Mouse (Mus musculus): ENCODE measurements around the gene Tsx. TPM values are rescaled to one million over a fixed set of nuclear protein-coding genes. Genes with fewer than 3 reads are reported as not detected.

Gene Tsx
- not detected in 2 replicates for polyA plus RNA-seq (2014; fragmentation: Nextera tagmentation; extraction: Ambion mirVana)

DNA sequence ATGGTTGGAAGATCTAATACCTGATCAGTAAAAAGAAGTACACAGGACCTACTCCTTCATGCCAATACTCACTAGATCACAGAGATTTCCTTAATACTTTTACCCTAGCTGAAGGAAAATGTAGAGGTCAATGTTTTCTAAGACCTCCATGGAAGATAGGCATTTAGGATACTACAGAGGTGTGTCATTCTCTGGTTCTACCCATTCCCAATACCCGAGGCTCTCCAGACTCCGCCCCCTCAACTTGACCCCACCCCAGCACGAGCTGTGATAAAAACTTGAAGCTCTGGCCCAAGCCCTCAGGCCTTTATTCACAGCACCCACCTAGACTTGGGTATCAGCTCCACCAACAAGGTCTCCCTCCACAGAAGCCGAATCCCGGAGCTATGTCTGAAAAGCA is at the start of gene Tsx:
Tsx (plus strand) TSS at position 301 of the 400 bp plus-strand sequence.
- WGBS, result 77% methylated on average over 5 of the region's 5 CpGs
- no peaks in the 10 kb centered on the region for H3K9me3 ChIP-seq (ENCODE audit: control insufficient read depth, low read length)
- no peaks in the 10 kb centered on the region for H3K4me1 ChIP-seq (ENCODE audit: control insufficient read depth in 2 of 2, insufficient read depth in 2 of 2, low read length in 2 of 2)
- no peak within 1 kb of the TSS for H3K4me2 ChIP-seq (ENCODE audit: low read length)
- no peak for ATAC-seq (ENCODE audit: insufficient number of reproducible peaks, insufficient read depth, low FRiP score, low read depth)
- H3K9ac ChIP-seq (ENCODE audit: low read length), result no peak within 1 kb of the TSS
- H3K4me3 ChIP-seq (ENCODE audit: control insufficient read depth in 1 of 2, insufficient read depth in 1 of 2, low read depth in 1 of 2, low read length in 2 of 2), result no peak within 1 kb of the TSS
- H3K27ac ChIP-seq (replicated peaks in 1 of 2; ENCODE audit: control insufficient read depth in 1 of 2, insufficient read depth in 1 of 2, low read depth in 2 of 2, low read length in 2 of 2), result no peak within 1 kb of the TSS
- peaks cover 43% of the 10 kb centered on the region for H3K27me3 ChIP-seq (ENCODE audit: control insufficient read depth, insufficient read depth, low read length)
- H3K36me3 ChIP-seq (ENCODE audit: control insufficient read depth, insufficient read depth, low read length), result no peaks in the 10 kb centered on the region

DNA sequence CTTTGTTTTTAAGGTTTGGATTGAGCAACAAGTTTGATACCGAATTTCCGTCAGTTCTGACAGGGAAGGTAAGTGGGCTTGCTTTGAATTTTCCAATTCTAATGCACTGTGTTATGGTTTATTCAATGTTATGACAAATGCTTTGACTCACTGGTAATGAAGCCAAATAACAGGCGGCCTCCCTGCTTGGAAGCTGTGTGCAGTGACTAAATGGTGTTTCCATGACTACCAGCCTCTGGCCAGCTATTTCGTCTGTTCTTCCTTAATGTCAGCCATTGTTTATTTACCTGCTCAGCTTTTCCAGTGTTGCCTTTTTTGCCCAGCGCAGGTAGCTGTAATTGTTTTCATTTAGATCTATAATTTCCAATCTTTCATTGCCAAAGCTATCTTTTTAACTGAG is 48.1 kb upstream of the Tsx start:
- WGBS, result 63% methylated on average over 5 of the region's 5 CpGs
- Histone ChIP-seq H3K27ac (replicated peaks in 1 of 2; ENCODE audit: control insufficient read depth in 1 of 2, insufficient read depth in 1 of 2, low read depth in 2 of 2, low read length in 2 of 2) (no peak overlapping the region), H3K36me3 (ENCODE audit: control insufficient read depth, insufficient read depth, low read length) (no peaks in the 10 kb centered on the region), H3K27me3 (ENCODE audit: control insufficient read depth, insufficient read depth, low read length) (peaks cover 17% of the 10 kb centered on the region), H3K4me2 (ENCODE audit: low read length) (no peak overlapping the region), H3K9me3 (ENCODE audit: control insufficient read depth, low read length) (no peaks in the 10 kb centered on the region), H3K9ac (ENCODE audit: low read length) (no peak overlapping the region), H3K4me1 (ENCODE audit: control insufficient read depth in 2 of 2, insufficient read depth in 2 of 2, low read length in 2 of 2) (no peaks in the 10 kb centered on the region), H3K4me3 (ENCODE audit: control insufficient read depth in 1 of 2, insufficient read depth in 1 of 2, low read depth in 1 of 2, low read length in 2 of 2) (no peak overlapping the region)
- ATAC-seq (ENCODE audit: insufficient number of reproducible peaks, insufficient read depth, low FRiP score, low read depth), result no peak

GRCm38 (mm10) chrX:103368650-103369049 is 45.6 kb upstream of the Tsx start:
- H3K9me3 ChIP-seq (ENCODE audit: control insufficient read depth, low read length), result no peaks in the 10 kb centered on the region

GRCm38 (mm10) chrX:103371221-103371620 is 43.0 kb upstream of the Tsx start:
- no peak overlapping the region for H3K9ac ChIP-seq (ENCODE audit: low read length)
- no peak overlapping the region for H3K4me3 ChIP-seq (ENCODE audit: control insufficient read depth in 1 of 2, insufficient read depth in 1 of 2, low read depth in 1 of 2, low read length in 2 of 2)
- H3K36me3 ChIP-seq (ENCODE audit: control insufficient read depth, insufficient read depth, low read length), result no peaks in the 10 kb centered on the region
- ATAC-seq (ENCODE audit: insufficient number of reproducible peaks, insufficient read depth, low FRiP score, low read depth), result no peak
- H3K4me2 ChIP-seq (ENCODE audit: low read length), result no peak overlapping the region
- WGBS, result 68% methylated on average over 2 of the region's 2 CpGs
- H3K4me1 ChIP-seq (ENCODE audit: control insufficient read depth in 2 of 2, insufficient read depth in 2 of 2, low read length in 2 of 2), result no peaks in the 10 kb centered on the region
- peaks cover 20% of the 10 kb centered on the region for H3K27me3 ChIP-seq (ENCODE audit: control insufficient read depth, insufficient read depth, low read length)
- H3K9me3 ChIP-seq (ENCODE audit: control insufficient read depth, low read length), result no peaks in the 10 kb centered on the region
- H3K27ac ChIP-seq (replicated peaks in 1 of 2; ENCODE audit: control insufficient read depth in 1 of 2, insufficient read depth in 1 of 2, low read depth in 2 of 2, low read length in 2 of 2), result no peak overlapping the region

More at GRCm38 (mm10) chrX:103368650-103369049, 45.6 kb upstream of the Tsx start:
- H3K36me3 ChIP-seq (ENCODE audit: control insufficient read depth, insufficient read depth, low read length), result no peaks in the 10 kb centered on the region
- ATAC-seq (ENCODE audit: insufficient number of reproducible peaks, insufficient read depth, low FRiP score, low read depth), result no peak
- no peaks in the 10 kb centered on the region for H3K4me1 ChIP-seq (ENCODE audit: control insufficient read depth in 2 of 2, insufficient read depth in 2 of 2, low read length in 2 of 2)
- H3K4me3 ChIP-seq (ENCODE audit: control insufficient read depth in 1 of 2, insufficient read depth in 1 of 2, low read depth in 1 of 2, low read length in 2 of 2), result no peak overlapping the region
- no peak overlapping the region for H3K9ac ChIP-seq (ENCODE audit: low read length)
- H3K4me2 ChIP-seq (ENCODE audit: low read length), result no peak overlapping the region
- no peak overlapping the region for H3K27ac ChIP-seq (replicated peaks in 1 of 2; ENCODE audit: control insufficient read depth in 1 of 2, insufficient read depth in 1 of 2, low read depth in 2 of 2, low read length in 2 of 2)
- H3K27me3 ChIP-seq (ENCODE audit: control insufficient read depth, insufficient read depth, low read length), result peaks cover 17% of the 10 kb centered on the region
- WGBS, result 77% methylated on average over 3 of the region's 3 CpGs

- H3K27me3 ChIP-seq (ENCODE audit: control insufficient read depth, insufficient read depth, low read length), result peaks cover 20% of the 10 kb centered on the region
- H3K4me3 ChIP-seq (ENCODE audit: control insufficient read depth in 1 of 2, insufficient read depth in 1 of 2, low read depth in 1 of 2, low read length in 2 of 2), result no peak overlapping the region
- H3K27ac ChIP-seq (replicated peaks in 1 of 2; ENCODE audit: control insufficient read depth in 1 of 2, insufficient read depth in 1 of 2, low read depth in 2 of 2, low read length in 2 of 2), result no peak overlapping the region
- no peaks in the 10 kb centered on the region for H3K9me3 ChIP-seq (ENCODE audit: control insufficient read depth, low read length)
- no peak overlapping the region for H3K4me2 ChIP-seq (ENCODE audit: low read length)
- no peaks in the 10 kb centered on the region for H3K36me3 ChIP-seq (ENCODE audit: control insufficient read depth, insufficient read depth, low read length)
- ATAC-seq (ENCODE audit: insufficient number of reproducible peaks, insufficient read depth, low FRiP score, low read depth), result no peak
- no peaks in the 10 kb centered on the region for H3K4me1 ChIP-seq (ENCODE audit: control insufficient read depth in 2 of 2, insufficient read depth in 2 of 2, low read length in 2 of 2)
- 37% methylated on average over 2 of the region's 2 CpGs for WGBS
- H3K9ac ChIP-seq (ENCODE audit: low read length), result no peak overlapping the region
These were observed 42.6 kb upstream of the Tsx start for GRCm38 (mm10) chrX:103371627-103372026.

- no peak overlapping the region for H3K9ac ChIP-seq (ENCODE audit: low read length)
These were observed 40.0 kb upstream of the Tsx start for GRCm38 (mm10) chrX:103374250-103374649.

DNA sequence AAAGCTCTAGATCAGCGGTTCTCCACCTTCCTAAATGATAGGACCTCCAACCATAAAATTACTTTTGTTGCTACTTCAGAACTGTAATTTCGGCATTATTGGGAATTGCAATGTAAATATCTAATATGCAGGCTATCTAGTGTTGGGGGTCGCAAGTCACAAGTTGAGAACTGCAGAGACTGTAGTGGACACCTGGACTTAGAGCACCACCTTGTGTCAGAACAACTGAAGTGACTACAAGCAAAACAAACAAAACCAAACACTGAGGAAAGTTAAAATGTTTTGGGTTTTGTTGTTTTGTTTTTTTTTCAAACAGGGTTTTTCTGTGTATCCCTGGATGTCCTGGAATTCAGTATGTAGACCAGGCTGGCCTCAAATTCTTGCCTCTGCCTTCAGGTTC is 29.7 kb upstream of the Tsx start:
- Histone ChIP-seq H3K9me3 (ENCODE audit: control insufficient read depth, low read length) (no peaks in the 10 kb centered on the region), H3K27ac (replicated peaks in 1 of 2; ENCODE audit: control insufficient read depth in 1 of 2, insufficient read depth in 1 of 2, low read depth in 2 of 2, low read length in 2 of 2) (no peak overlapping the region), H3K27me3 (ENCODE audit: control insufficient read depth, insufficient read depth, low read length) (peaks cover 40% of the 10 kb centered on the region), H3K36me3 (ENCODE audit: control insufficient read depth, insufficient read depth, low read length) (no peaks in the 10 kb centered on the region), H3K4me1 (ENCODE audit: control insufficient read depth in 2 of 2, insufficient read depth in 2 of 2, low read length in 2 of 2) (no peaks in the 10 kb centered on the region), H3K4me2 (ENCODE audit: low read length) (no peak overlapping the region), H3K9ac (ENCODE audit: low read length) (no peak overlapping the region), H3K4me3 (ENCODE audit: control insufficient read depth in 1 of 2, insufficient read depth in 1 of 2, low read depth in 1 of 2, low read length in 2 of 2) (no peak overlapping the region)
- ATAC-seq (ENCODE audit: insufficient number of reproducible peaks, insufficient read depth, low FRiP score, low read depth), result no peak
- WGBS, result 68% methylated on average over 3 of the region's 3 CpGs

More at GRCm38 (mm10) chrX:103374250-103374649, 40.0 kb upstream of the Tsx start:
- no peak for ATAC-seq (ENCODE audit: insufficient number of reproducible peaks, insufficient read depth, low FRiP score, low read depth)
- Histone ChIP-seq H3K9me3 (ENCODE audit: control insufficient read depth, low read length) (no peaks in the 10 kb centered on the region), H3K27me3 (ENCODE audit: control insufficient read depth, insufficient read depth, low read length) (peaks cover 17% of the 10 kb centered on the region; the same call in 1 of the 2 replicates), H3K4me1 (ENCODE audit: control insufficient read depth in 2 of 2, insufficient read depth in 2 of 2, low read length in 2 of 2) (no peaks in the 10 kb centered on the region), H3K27ac (replicated peaks in 1 of 2; ENCODE audit: control insufficient read depth in 1 of 2, insufficient read depth in 1 of 2, low read depth in 2 of 2, low read length in 2 of 2) (no peak overlapping the region), H3K4me2 (ENCODE audit: low read length) (no peak overlapping the region), H3K36me3 (ENCODE audit: control insufficient read depth, insufficient read depth, low read length) (no peaks in the 10 kb centered on the region), H3K4me3 (ENCODE audit: control insufficient read depth in 1 of 2, insufficient read depth in 1 of 2, low read depth in 1 of 2, low read length in 2 of 2) (no peak overlapping the region)
- WGBS, result 53% methylated on average over 5 of the region's 5 CpGs

DNA sequence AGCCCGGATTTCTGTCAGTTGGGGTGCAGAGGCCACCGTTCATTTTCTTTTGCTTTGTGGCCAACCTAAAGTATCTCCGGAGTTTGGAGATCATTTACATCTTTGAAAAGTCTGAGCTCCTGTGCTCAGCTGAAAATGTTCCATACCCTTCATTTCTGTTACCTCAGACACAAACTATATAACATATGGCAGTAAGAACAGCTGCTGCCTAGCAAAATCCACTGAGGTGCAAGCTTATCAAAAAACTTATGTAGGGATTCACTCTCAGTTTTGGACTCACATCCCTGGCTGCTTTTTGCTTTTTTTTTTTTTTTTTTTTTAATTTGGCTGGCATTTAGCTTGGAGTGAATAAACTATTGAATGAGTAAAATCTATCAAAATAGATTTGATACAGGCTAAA is 26.1 kb upstream of the Tsx start:
- H3K36me3 ChIP-seq (ENCODE audit: control insufficient read depth, insufficient read depth, low read length), result no peaks in the 10 kb centered on the region
- no peak for ATAC-seq (ENCODE audit: insufficient number of reproducible peaks, insufficient read depth, low FRiP score, low read depth)
- no peak overlapping the region for H3K27ac ChIP-seq (replicated peaks in 1 of 2; ENCODE audit: control insufficient read depth in 1 of 2, insufficient read depth in 1 of 2, low read depth in 2 of 2, low read length in 2 of 2)
- 77% methylated on average over 3 of the region's 3 CpGs for WGBS
- H3K9me3 ChIP-seq (ENCODE audit: control insufficient read depth, low read length), result no peaks in the 10 kb centered on the region
- H3K27me3 ChIP-seq (ENCODE audit: control insufficient read depth, insufficient read depth, low read length), result peaks cover 25% of the 10 kb centered on the region
- no peak overlapping the region for H3K4me3 ChIP-seq (ENCODE audit: control insufficient read depth in 1 of 2, insufficient read depth in 1 of 2, low read depth in 1 of 2, low read length in 2 of 2)
- no peaks in the 10 kb centered on the region for H3K4me1 ChIP-seq (ENCODE audit: control insufficient read depth in 2 of 2, insufficient read depth in 2 of 2, low read length in 2 of 2)
- no peak overlapping the region for H3K9ac ChIP-seq (ENCODE audit: low read length)
- H3K4me2 ChIP-seq (ENCODE audit: low read length), result no peak overlapping the region
